Mouse (Mus musculus) induced T-regulatory cell, adult 2 months (primary cell): Measurements from ENCODE around the gene Dock1.

Experiments
- DNase-seq: peaks from one replicate; pipeline ENCODE4 v3.0.0-alpha.2; 2012; ENCODE audit warnings: low read depth

Dock1 gene

GRCm38 (mm10) chr7:134753417-134753816, 83.0 kb downstream of the Dock1 start:
- DNase-seq: no peak

GRCm38 (mm10) chr7:134757605-134758004, 87.2 kb downstream of the Dock1 start:
- DNase-seq: no peak

- no peak for DNase-seq
Measured at GRCm38 (mm10) chr7:134761799-134762198, 91.3 kb downstream of the Dock1 start.

- DNase-seq: no peak
Measured at GRCm38 (mm10) chr7:134765130-134765529, 94.7 kb downstream of the Dock1 start.

GRCm38 (mm10) chr7:134771314-134771713, 100.9 kb downstream of the Dock1 start:
- no peak for DNase-seq

GRCm38 (mm10) chr7:134772363-134772762, 101.9 kb downstream of the Dock1 start:
- DNase-seq: no peak

GRCm38 (mm10) chr7:134772867-134773590, 102.6 kb downstream of the Dock1 start:
- DNase-seq: no peak

GRCm38 (mm10) chr7:134773761-134774415, 103.4 kb downstream of the Dock1 start:
- DNase-seq: no peak

- DNase-seq: no peak
Measured at GRCm38 (mm10) chr7:134774468-134775162, 104.2 kb downstream of the Dock1 start.

GRCm38 (mm10) chr7:134775671-134776070, 105.2 kb downstream of the Dock1 start:
- no peak for DNase-seq

- DNase-seq: no peak
Measured at GRCm38 (mm10) chr7:134776306-134776705, 105.9 kb downstream of the Dock1 start.

- no peak for DNase-seq
Measured at GRCm38 (mm10) chr7:134779761-134780160, 109.3 kb downstream of the Dock1 start.

GRCm38 (mm10) chr7:134787110-134787509, 116.7 kb downstream of the Dock1 start:
- DNase-seq: no peak

- DNase-seq: no peak
Measured at GRCm38 (mm10) chr7:134794889-134795288, 124.4 kb downstream of the Dock1 start.

GRCm38 (mm10) chr7:134800079-134800478, 129.6 kb downstream of the Dock1 start:
- DNase-seq: no peak

- DNase-seq: no peak
Measured at GRCm38 (mm10) chr7:134804422-134804821, 134.0 kb downstream of the Dock1 start.

GRCm38 (mm10) chr7:134806799-134807198, 136.3 kb downstream of the Dock1 start:
- DNase-seq: no peak

- DNase-seq: no peak
Measured at GRCm38 (mm10) chr7:134808406-134808805, 138.0 kb downstream of the Dock1 start.

GRCm38 (mm10) chr7:134809241-134809975, 139.0 kb downstream of the Dock1 start:
- no peak for DNase-seq

- DNase-seq: no peak
Measured at GRCm38 (mm10) chr7:134818471-134818870, 148.0 kb downstream of the Dock1 start.

- no peak for DNase-seq
Measured at GRCm38 (mm10) chr7:134821264-134821663, 150.8 kb downstream of the Dock1 start.

- DNase-seq: no peak
Measured at GRCm38 (mm10) chr7:134822006-134822405, 151.6 kb downstream of the Dock1 start.
